Mouse (Mus musculus): ENCODE measurements around the gene Hspb3. TPM values are rescaled to one million over a fixed set of nuclear protein-coding genes. Genes with fewer than 3 reads are reported as not detected.

Hspb3 gene
- polyA plus RNA-seq, 1 experiment, result not detected

- Histone ChIP-seq H3K36me3 (ENCODE audit: control insufficient read depth, insufficient read depth, low read length) (no peaks in the 10 kb centered on the region), H3K4me1 (ENCODE audit: control insufficient read depth, insufficient read depth, insufficient read length) (peaks cover 2% of the 10 kb centered on the region; the same call in 1 of the 2 replicates), H3K27me3 (ENCODE audit: control insufficient read depth, insufficient read depth, low read length) (no peaks in the 10 kb centered on the region), H3K4me3 (ENCODE audit: extremely low read depth, insufficient read depth, insufficient read length) (no peak overlapping the region), H3K27ac (ENCODE audit: insufficient read depth, low read length) (no peak overlapping the region)
- TF ChIP-seq CTCF (IDR thresholded peaks at IDR 0.05; ENCODE audit: extremely low read depth, insufficient read depth, insufficient read length, insufficient replicate concordance) (no peak), POLR2A (IDR thresholded peaks at IDR 0.05; ENCODE audit: low read depth, low read length) (no peak)
- WGBS, result 89% methylated on average over 11 of the region's 11 CpGs
- no peak for DNase-seq (ENCODE audit: low read depth in 1 of 2, low spot score in 2 of 2)
Measured at GRCm38 (mm10) chr13:113640944-113641597, 22.4 kb downstream of the Hspb3 start.

GRCm38 (mm10) chr13:113638914-113639313 lies 24.6 kb downstream of the Hspb3 start:
- TF ChIP-seq CTCF (IDR thresholded peaks at IDR 0.05; ENCODE audit: extremely low read depth, insufficient read depth, insufficient read length, insufficient replicate concordance) (no peak), POLR2A (IDR thresholded peaks at IDR 0.05; ENCODE audit: low read depth, low read length) (no peak)
- 14% methylated on average over 7 of the region's 7 CpGs for WGBS
- no peaks in the 10 kb centered on the region for H3K27me3 ChIP-seq (ENCODE audit: control insufficient read depth, insufficient read depth, low read length)
- H3K27ac ChIP-seq (ENCODE audit: insufficient read depth, low read length), result no peak overlapping the region
- no peak for DNase-seq (ENCODE audit: low read depth in 1 of 2, low spot score in 2 of 2)
- peaks cover 2% of the 10 kb centered on the region; the same call in 1 of the 2 replicates for H3K4me1 ChIP-seq (ENCODE audit: control insufficient read depth, insufficient read depth, insufficient read length)
- H3K36me3 ChIP-seq (ENCODE audit: control insufficient read depth, insufficient read depth, low read length), result no peaks in the 10 kb centered on the region
- H3K4me3 ChIP-seq (ENCODE audit: extremely low read depth, insufficient read depth, insufficient read length), result no peak overlapping the region

- TF ChIP-seq POLR2A (IDR thresholded peaks at IDR 0.05; ENCODE audit: low read depth, low read length) (no peak), CTCF (IDR thresholded peaks at IDR 0.05; ENCODE audit: extremely low read depth, insufficient read depth, insufficient read length, insufficient replicate concordance) (no peak)
- DNase-seq (ENCODE audit: low read depth in 1 of 2, low spot score in 2 of 2), result no peak
- Histone ChIP-seq H3K36me3 (ENCODE audit: control insufficient read depth, insufficient read depth, low read length) (no peaks in the 10 kb centered on the region), H3K27me3 (ENCODE audit: control insufficient read depth, insufficient read depth, low read length) (no peaks in the 10 kb centered on the region), H3K4me1 (ENCODE audit: control insufficient read depth, insufficient read depth, insufficient read length) (peaks cover 2% of the 10 kb centered on the region; the same call in 1 of the 2 replicates), H3K4me3 (ENCODE audit: extremely low read depth, insufficient read depth, insufficient read length) (peak overlapping the region; percentile 44; the same call in 1 of the 2 replicates), H3K27ac (ENCODE audit: insufficient read depth, low read length) (no peak overlapping the region)
- WGBS, result 11% methylated on average over 17 of the region's 17 CpGs
Measured at GRCm38 (mm10) chr13:113635799-113636222, 27.7 kb downstream of the Hspb3 start.

GRCm38 (mm10) chr13:113634732-113635481 lies 28.6 kb downstream of the Hspb3 start:
- Histone ChIP-seq H3K4me3 (ENCODE audit: extremely low read depth, insufficient read depth, insufficient read length) (no peak overlapping the region), H3K27me3 (ENCODE audit: control insufficient read depth, insufficient read depth, low read length) (no peaks in the 10 kb centered on the region), H3K27ac (ENCODE audit: insufficient read depth, low read length) (no peak overlapping the region), H3K36me3 (ENCODE audit: control insufficient read depth, insufficient read depth, low read length) (no peaks in the 10 kb centered on the region), H3K4me1 (ENCODE audit: control insufficient read depth, insufficient read depth, insufficient read length) (peaks cover 2% of the 10 kb centered on the region; the same call in 1 of the 2 replicates)
- 83% methylated on average over 15 of the region's 15 CpGs for WGBS
- TF ChIP-seq CTCF (IDR thresholded peaks at IDR 0.05; ENCODE audit: extremely low read depth, insufficient read depth, insufficient read length, insufficient replicate concordance) (no peak), POLR2A (IDR thresholded peaks at IDR 0.05; ENCODE audit: low read depth, low read length) (no peak)
- DNase-seq (ENCODE audit: low read depth in 1 of 2, low spot score in 2 of 2), result no peak

- Histone ChIP-seq H3K4me1 (ENCODE audit: control insufficient read depth, insufficient read depth, insufficient read length) (peaks cover 2% of the 10 kb centered on the region; the same call in 1 of the 2 replicates), H3K4me3 (ENCODE audit: extremely low read depth, insufficient read depth, insufficient read length) (no peak overlapping the region), H3K27ac (ENCODE audit: insufficient read depth, low read length) (no peak overlapping the region), H3K36me3 (ENCODE audit: control insufficient read depth, insufficient read depth, low read length) (no peaks in the 10 kb centered on the region), H3K27me3 (ENCODE audit: control insufficient read depth, insufficient read depth, low read length) (no peaks in the 10 kb centered on the region)
- 65% methylated on average over 6 of the region's 6 CpGs for WGBS
- no peak for TF ChIP-seq CTCF (IDR thresholded peaks at IDR 0.05; ENCODE audit: extremely low read depth, insufficient read depth, insufficient read length, insufficient replicate concordance)
- no peak for TF ChIP-seq POLR2A (IDR thresholded peaks at IDR 0.05; ENCODE audit: low read depth, low read length)
- no peak for DNase-seq (ENCODE audit: low read depth in 1 of 2, low spot score in 2 of 2)
Measured at GRCm38 (mm10) chr13:113632506-113632905, 31.0 kb downstream of the Hspb3 start.

- no peaks in the 10 kb centered on the region for H3K4me1 ChIP-seq (ENCODE audit: control insufficient read depth, insufficient read depth, insufficient read length)
- DNase-seq (ENCODE audit: low read depth in 1 of 2, low spot score in 2 of 2), result no peak
- 88% methylated on average over 8 of the region's 8 CpGs for WGBS
- no peak overlapping the region for H3K4me3 ChIP-seq (ENCODE audit: extremely low read depth, insufficient read depth, insufficient read length)
- no peaks in the 10 kb centered on the region for H3K36me3 ChIP-seq (ENCODE audit: control insufficient read depth, insufficient read depth, low read length)
- no peak for TF ChIP-seq POLR2A (IDR thresholded peaks at IDR 0.05; ENCODE audit: low read depth, low read length)
- TF ChIP-seq CTCF (IDR thresholded peaks at IDR 0.05; ENCODE audit: extremely low read depth, insufficient read depth, insufficient read length, insufficient replicate concordance), result no peak
- no peaks in the 10 kb centered on the region for H3K27me3 ChIP-seq (ENCODE audit: control insufficient read depth, insufficient read depth, low read length)
- no peak overlapping the region for H3K27ac ChIP-seq (ENCODE audit: insufficient read depth, low read length)
Measured at GRCm38 (mm10) chr13:113627601-113628000, 35.9 kb downstream of the Hspb3 start.

Data from spleen, adult 2 months (tissue).